Mouse (Mus musculus) monocyte, adult 59 days (primary cell): ENCODE data around the gene Atp12a. TPM values are rescaled to one million over a fixed set of nuclear protein-coding genes. Genes with fewer than 3 reads are reported as not detected.

Source experiments
- total RNA-seq, 2 experiments: library from RNA; stranded (reverse); gene quantifications; one replicate each; pipeline ENCODE4 v1.2.4; 2023

The Atp12a gene
- not detected for total RNA-seq

DNA sequence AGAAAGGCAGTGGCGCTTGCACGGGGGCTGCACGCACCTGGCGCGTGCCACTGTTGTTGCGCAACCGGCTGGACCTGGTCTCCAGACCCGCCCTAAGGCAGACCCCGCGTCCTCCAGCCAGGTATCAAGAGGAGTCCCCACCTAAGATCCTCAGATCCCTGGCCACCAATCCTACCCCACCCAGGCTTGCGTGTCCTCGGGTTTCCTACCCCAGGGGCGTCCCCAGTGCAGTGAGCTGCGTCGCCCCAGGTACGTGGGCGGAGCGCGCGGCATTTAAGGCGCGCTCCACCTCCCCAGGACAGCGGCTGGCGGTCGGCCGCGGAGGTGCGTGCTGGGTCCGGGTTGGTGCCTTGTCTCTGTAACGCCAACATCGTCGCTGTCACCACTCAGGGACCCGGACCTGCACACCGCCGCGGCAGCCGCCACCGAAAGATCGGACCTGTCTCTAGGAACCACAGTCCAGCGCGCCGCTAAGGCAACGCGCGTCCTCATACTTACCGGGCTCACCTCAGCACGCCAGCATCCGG is at the start of gene Atp12a:
Atp12a (plus strand) TSS at position 358 of the 527 bp plus-strand sequence.

DNA sequence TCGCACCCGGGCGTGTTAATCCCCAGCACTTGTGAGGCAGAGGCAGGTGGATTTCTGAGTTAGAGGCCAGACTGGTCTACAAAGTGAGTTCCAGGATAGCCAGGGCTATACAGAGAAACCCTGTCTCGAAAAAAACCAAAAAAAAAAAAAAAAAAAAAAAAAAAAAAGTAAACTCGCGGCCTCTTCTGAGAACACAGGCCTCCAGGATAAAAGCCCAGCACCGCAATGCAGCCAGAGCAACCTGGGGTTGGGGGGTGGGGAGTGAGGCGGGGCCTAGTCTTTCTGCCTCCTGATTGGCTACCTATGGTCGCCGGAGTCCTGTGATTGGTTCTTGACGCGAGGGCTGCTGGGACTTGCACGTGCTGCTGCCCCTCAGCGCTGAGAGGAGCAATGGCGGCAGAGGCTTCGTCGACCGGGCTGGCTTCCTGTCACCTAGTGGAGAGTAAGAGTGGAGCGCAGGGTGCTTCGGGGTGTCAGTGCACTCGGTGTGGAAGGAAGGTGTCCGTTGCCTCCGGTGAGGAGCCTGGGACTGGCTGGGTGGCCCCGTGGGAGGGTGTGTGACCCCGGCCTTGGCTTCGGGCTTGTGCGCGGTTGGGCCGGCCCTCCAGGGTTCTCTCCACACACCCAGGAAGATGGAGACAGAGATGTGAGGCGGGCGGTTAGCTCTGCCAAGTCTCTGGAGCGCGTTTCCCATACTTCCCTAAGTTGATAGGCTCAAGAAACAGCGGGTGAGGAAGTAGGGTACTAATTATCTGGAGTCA is 37.6 kb downstream of the Atp12a start, which contains the start of gene Rnf17:
Rnf17 (plus strand) TSS at position 271 of the 761 bp plus-strand sequence.

Other genes with a start within 250 kb of the Atp12a start
- not detected for gene Gzme, start 244.4 kb upstream of the Atp12a start, total RNA-seq
- gene Gzmd, start 232.5 kb upstream of the Atp12a start, total RNA-seq = not detected
- gene Gzmg, start 205.5 kb upstream of the Atp12a start, total RNA-seq = not detected
- not detected for gene Gzmn, start 190.5 kb upstream of the Atp12a start, total RNA-seq
- gene Gzmf, start 153.7 kb upstream of the Atp12a start, total RNA-seq = not detected
- not detected for gene Gzmc, start 130.4 kb upstream of the Atp12a start, total RNA-seq
- gene Gzmb, start 102.8 kb upstream of the Atp12a start, total RNA-seq = under 1 TPM in 1 of 2 experiments, not detected in 1; 0.34 TPM
- gene Rnf17, start 37.5 kb downstream of the Atp12a start, total RNA-seq = 1 to 10 TPM in 1 of 2 experiments, under 1 TPM in 1; 0.52 to 1.1 TPM
- 1 to 10 TPM; 4.9 to 6.7 TPM for gene Cenpj, start 210.4 kb downstream of the Atp12a start, total RNA-seq
- gene Parp4, start 210.6 kb downstream of the Atp12a start, total RNA-seq = 10 to 100 TPM; 49.5 to 51.4 TPM